Mouse (Mus musculus): ENCODE data around the gene Large2. TPM values are rescaled to one million over a fixed set of nuclear protein-coding genes. Genes with fewer than 3 reads are reported as not detected.

Large2 gene
- polyA plus RNA-seq (2012; rRNA removed): 78.5 and 128 TPM in 2 replicates

DNA sequence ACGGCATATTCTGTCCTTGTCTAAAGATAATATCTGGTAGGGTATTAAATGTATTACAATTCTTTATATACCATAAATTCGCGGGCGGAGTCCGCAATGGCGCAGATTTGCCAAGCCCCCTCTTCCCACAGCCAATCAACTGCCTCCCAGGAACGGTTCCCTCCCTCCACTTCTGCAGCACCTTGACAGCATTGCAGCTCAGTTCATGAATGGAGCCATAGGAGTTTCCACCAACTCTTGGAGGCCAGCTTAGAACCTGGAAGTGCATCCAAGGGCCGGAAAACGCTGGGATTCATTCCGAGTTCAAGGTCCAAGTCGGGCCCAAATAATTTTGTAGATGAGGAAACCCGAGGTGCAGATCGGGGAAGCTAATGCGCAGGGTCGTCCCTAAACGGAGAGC, at the start of gene Large2, which contains the start of gene Pex16:
TSS of gene Large2 (minus strand) at position 356 of the 400 bp plus-strand sequence.
TSS of gene Pex16 (plus strand) at position 163 of the 400 bp plus-strand sequence.

GRCm38 (mm10) chr2:92401091-92401561, 26.5 kb upstream of the Large2 start, which contains the start of gene Mapk8ip1:
Mapk8ip1 (minus strand) TSS chr2:92401263.

DNA sequence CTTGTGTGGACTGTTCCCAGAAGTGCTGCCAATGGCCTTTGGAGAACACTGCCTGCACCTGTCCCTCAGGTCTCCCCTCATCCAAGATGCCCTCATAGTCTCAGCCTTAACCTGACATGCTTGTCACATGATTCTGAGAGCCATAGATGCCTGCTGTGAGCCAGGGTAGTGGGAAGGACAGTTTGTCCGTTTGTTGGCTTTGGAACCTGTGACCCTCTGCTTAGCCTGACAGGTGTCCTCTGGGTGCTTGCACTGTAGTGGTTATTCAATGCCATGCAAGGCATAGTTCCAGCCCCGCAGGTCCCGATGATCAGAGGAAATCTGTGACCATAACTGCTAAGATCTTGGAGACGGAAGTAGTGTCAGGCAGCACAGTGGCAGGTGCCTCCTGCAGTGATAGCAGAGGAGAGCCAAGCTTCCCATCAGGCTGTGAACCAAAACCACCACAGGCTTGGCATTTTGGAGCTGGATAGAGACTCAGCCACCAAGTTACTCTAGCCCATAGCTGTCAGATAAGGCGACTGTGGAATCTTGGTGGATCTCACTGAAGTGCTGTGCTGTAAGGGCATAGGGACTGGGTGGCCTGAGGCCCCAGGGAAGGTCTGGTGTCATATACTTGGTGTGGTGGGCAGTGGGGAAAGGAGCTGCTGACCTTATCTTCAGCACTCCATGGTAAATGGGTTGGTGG, 7.4 kb upstream of the Large2 start, which contains the start of gene 1700029I15Rik:
TSS of gene 1700029I15Rik (plus strand) at position 638 of the 688 bp plus-strand sequence.

Other genes starting within 250 kb of the Large2 start
- gene Pex16, start 193 bp downstream of the Large2 start, polyA plus RNA-seq (2012; rRNA removed): 86.2 and 90.2 TPM in 2 replicates
- gene 1700029I15Rik, start 7.7 kb upstream of the Large2 start, polyA plus RNA-seq (2012; rRNA removed): 3.8 and 4.2 TPM in 2 replicates
- gene Mapk8ip1, start 26.4 kb upstream of the Large2 start, polyA plus RNA-seq (2012; rRNA removed): 52.4 and 56.7 TPM in 2 replicates
- gene Cry2, start 59.2 kb upstream of the Large2 start, polyA plus RNA-seq (2012; rRNA removed): 41.4 and 56.0 TPM in 2 replicates
- gene Slc35c1, start 85.7 kb upstream of the Large2 start, polyA plus RNA-seq (2012; rRNA removed): 58.6 and 73.0 TPM in 2 replicates
- gene Chst1, start 224.8 kb upstream of the Large2 start, polyA plus RNA-seq (2012; rRNA removed): 25.2 and 31.6 TPM in 2 replicates

Data from ovary, adult 2 months (tissue).